Mouse (Mus musculus): Measurements from ENCODE around the gene Cdc42bpg.
"Not testable (repeated sequence)": the region's sequence is repeated elsewhere in the genome, so short reads cannot be mapped to it uniquely, and the experiment has no call there.

Gene Cdc42bpg

GRCm38 (mm10) chr19:6276426-6277421, 29.5 kb upstream of the Cdc42bpg start, which contains the start of gene Ehd1:
Gene Ehd1, plus strand, starts transcription at chr19:6276725.
- DNase-seq (ENCODE audit: low spot score in 2 of 2) = peak; percentile 98 to 99

- peak; percentile 82 for DNase-seq (ENCODE audit: low spot score in 2 of 2)
Measured at GRCm38 (mm10) chr19:6277661-6278438, 28.4 kb upstream of the Cdc42bpg start.

GRCm38 (mm10) chr19:6278439-6279073, 27.7 kb upstream of the Cdc42bpg start:
- DNase-seq (ENCODE audit: low spot score in 2 of 2) = peak in 1 of 2 experiments; percentile 34

GRCm38 (mm10) chr19:6279481-6280144, 26.6 kb upstream of the Cdc42bpg start:
- DNase-seq (ENCODE audit: low spot score in 2 of 2) = no peak

GRCm38 (mm10) chr19:6280554-6280953, 25.7 kb upstream of the Cdc42bpg start:
- no peak for DNase-seq (ENCODE audit: low spot score in 2 of 2)

GRCm38 (mm10) chr19:6281122-6282020, 24.9 kb upstream of the Cdc42bpg start:
- DNase-seq (ENCODE audit: low spot score in 2 of 2) = no peak

GRCm38 (mm10) chr19:6283001-6283400, 23.3 kb upstream of the Cdc42bpg start:
- DNase-seq (ENCODE audit: low spot score in 2 of 2) = no peak

GRCm38 (mm10) chr19:6284502-6284901, 21.8 kb upstream of the Cdc42bpg start:
- peak in 1 of 2 experiments; percentile 26 for DNase-seq (ENCODE audit: low spot score in 2 of 2)

GRCm38 (mm10) chr19:6285226-6285625, 21.0 kb upstream of the Cdc42bpg start:
- no peak for DNase-seq (ENCODE audit: low spot score in 2 of 2)

- DNase-seq (ENCODE audit: low spot score in 2 of 2) = no peak
Measured at GRCm38 (mm10) chr19:6285632-6286433, 20.4 kb upstream of the Cdc42bpg start.

- DNase-seq (ENCODE audit: low spot score in 2 of 2) = no peak
Measured at GRCm38 (mm10) chr19:6286434-6287401, 19.5 kb upstream of the Cdc42bpg start.

- DNase-seq (ENCODE audit: low spot score in 2 of 2) = no peak
Measured at GRCm38 (mm10) chr19:6288236-6288894, 17.9 kb upstream of the Cdc42bpg start.

GRCm38 (mm10) chr19:6289696-6290238, 16.5 kb upstream of the Cdc42bpg start:
- no peak for DNase-seq (ENCODE audit: low spot score in 2 of 2)

GRCm38 (mm10) chr19:6290720-6291116, 15.5 kb upstream of the Cdc42bpg start:
- DNase-seq (ENCODE audit: low spot score in 2 of 2) = not testable (repeated sequence)

GRCm38 (mm10) chr19:6291117-6291781, 15.0 kb upstream of the Cdc42bpg start:
- DNase-seq (ENCODE audit: low spot score in 2 of 2) = no peak

- DNase-seq (ENCODE audit: low spot score in 2 of 2) = no peak
Measured at GRCm38 (mm10) chr19:6292262-6292661, 14.0 kb upstream of the Cdc42bpg start.

GRCm38 (mm10) chr19:6294301-6294700, 12.0 kb upstream of the Cdc42bpg start:
- no peak for DNase-seq (ENCODE audit: low spot score in 2 of 2)

Data from spleen, postnatal 36 days (tissue).